Mouse (Mus musculus) intestine, embryonic 16.5 days (tissue): ENCODE measurements around the gene Fam173a. TPM values are rescaled to one million over a fixed set of nuclear protein-coding genes. Genes with fewer than 3 reads are reported as not detected.

ENCODE experiments used
- ATAC-seq: fragments of 200-750 bp; cut with Nextera tagmentation; 2 replicates; pipeline ENCODE4 v1.8.0; 2017; ENCODE audit warnings: moderate TSS enrichment, moderate library complexity
- H3K27ac ChIP-seq: fragments of 300-500 bp; sonication (generic); 2 replicates; pipeline ENCODE4 v1.5.1; 2014; ENCODE audit warnings: mild to moderate bottlenecking, low read length
- H3K27me3 ChIP-seq: fragments of 300-500 bp; sonication (generic); replicated peaks from 2 replicates; pipeline ENCODE4 v1.6.1; 2014; ENCODE audit warnings: low read length, control low read depth, mixed read lengths; ENCODE audit not compliant: control insufficient read depth, insufficient read depth
- H3K36me3 ChIP-seq: fragments of 300-500 bp; sonication (generic); 2 replicates; pipeline ENCODE4 v1.6.1; 2014; ENCODE audit warnings: low read length, control low read depth; ENCODE audit not compliant: control insufficient read depth, insufficient read depth
- H3K4me1 ChIP-seq: fragments of 300-500 bp; sonication (generic); 2 replicates; pipeline ENCODE4 v1.6.1; 2014; ENCODE audit warnings: low read length, control low read depth, mixed read lengths; ENCODE audit not compliant: control insufficient read depth, insufficient read depth
- H3K4me2 ChIP-seq: fragments of 300-500 bp; sonication (generic); 2 replicates; pipeline ENCODE4 v1.6.1; 2014; ENCODE audit warnings: low read depth, low read length, control low read depth
- H3K4me3 ChIP-seq: fragments of 300-500 bp; sonication (generic); 2 replicates; pipeline ENCODE4 v1.5.1; 2014; ENCODE audit warnings: mild to moderate bottlenecking, low read length
- H3K9ac ChIP-seq: fragments of 300-500 bp; sonication (generic); 2 replicates; pipeline ENCODE4 v1.6.1; 2014; ENCODE audit warnings: low read depth, low read length
- H3K9me3 ChIP-seq: fragments of 300-500 bp; sonication (generic); 2 replicates; pipeline ENCODE4 v1.6.1; 2016; ENCODE audit warnings: low read length, control low read depth; ENCODE audit not compliant: control insufficient read depth
- WGBS: fragments of 180-500 bp; shearing (Covaris S2); extraction: QIAGEN DNeasy Blood & Tissue Kit; methylation state at CpG from one replicate; pipeline ENCODE4 v1.1.7; 2014; 5-methylcytosine and 5-hydroxymethylcytosine counted together
- polyA plus RNA-seq: library from polyadenylated mRNA; unstranded; fragments of >200 nt; fragmentation: Nextera tagmentation; extraction: Ambion mirVana; gene quantifications from 2 replicates; pipeline ENCODE4 v1.2.1, GENCODE M21; 2015

Fam173a gene
- polyA plus RNA-seq, result 111 and 112 TPM in 2 replicates

GRCm38 (mm10) chr17:25792615-25793014, at the start of gene Fam173a:
TSS of gene Fam173a (minus strand) at chr17:25792901.
- peak within 1 kb of the TSS; percentile 90 for H3K4me2 ChIP-seq
- under 1% methylated on average over 14 of the region's 14 CpGs for WGBS
- H3K9me3 ChIP-seq, result no peaks in the 10 kb centered on the region
- peak within 1 kb of the TSS; percentile 89 for H3K9ac ChIP-seq
- H3K4me1 ChIP-seq, result peaks cover 37% of the 10 kb centered on the region
- peak within 1 kb of the TSS; percentile 99 for H3K27ac ChIP-seq
- no peaks in the 10 kb centered on the region for H3K27me3 ChIP-seq
- H3K36me3 ChIP-seq, result peaks cover 10% of the 10 kb centered on the region; the same call in 1 of the 2 replicates
- H3K4me3 ChIP-seq, result peak within 1 kb of the TSS; percentile 85
- ATAC-seq, result peak; percentile 67

DNA sequence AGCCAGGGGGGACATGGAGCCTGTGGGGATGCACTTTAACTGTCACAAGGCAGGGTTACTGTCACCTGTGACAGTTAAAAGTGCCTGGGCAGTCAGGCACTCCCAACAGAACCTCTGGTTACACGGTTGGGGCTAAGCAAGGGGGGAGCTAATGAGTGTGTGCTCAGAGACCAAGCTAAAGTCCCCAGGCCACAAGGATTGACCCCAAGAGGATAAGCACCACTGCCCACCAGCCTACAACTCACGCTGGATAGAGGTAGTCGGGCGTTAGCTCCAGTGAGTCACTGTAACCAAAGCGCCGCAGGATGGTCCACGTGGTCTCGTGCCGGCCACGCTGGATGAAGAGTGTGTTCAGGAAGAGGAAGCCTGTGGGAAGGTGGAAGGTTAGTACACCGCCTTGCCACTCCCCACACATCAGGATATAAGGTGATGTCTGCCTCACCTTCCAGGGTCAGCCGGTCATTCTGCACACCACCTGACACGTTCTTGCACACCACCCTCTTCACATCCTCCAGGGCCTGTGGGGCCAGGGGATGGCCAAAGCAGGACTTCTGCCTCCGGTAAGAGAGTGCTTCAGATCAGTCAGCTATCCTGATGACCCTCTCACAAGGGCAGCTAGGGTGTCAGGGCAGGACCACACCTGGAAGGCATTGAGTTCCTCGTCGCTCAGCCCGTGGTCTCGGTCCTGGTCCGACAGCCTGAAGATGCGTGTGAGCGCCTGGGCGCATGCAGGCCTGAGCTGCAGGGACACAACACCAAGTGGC, 48.6 kb upstream of the Fam173a start, which contains the start of gene Gm20683:
Gene Gm20683, minus strand, starts transcription at position 647 of the 764 bp plus-strand sequence.
- no peak for ATAC-seq
- Histone ChIP-seq H3K36me3 (peaks cover 19% of the 10 kb centered on the region; the same call in 1 of the 2 replicates), H3K4me2 (no peak within 1 kb of the TSS), H3K27ac (no peak within 1 kb of the TSS), H3K9me3 (no peaks in the 10 kb centered on the region), H3K4me3 (no peak within 1 kb of the TSS), H3K4me1 (peaks cover 27% of the 10 kb centered on the region), H3K9ac (no peak within 1 kb of the TSS), H3K27me3 (no peaks in the 10 kb centered on the region)
- WGBS, result 94% methylated on average over 22 of the region's 22 CpGs

DNA sequence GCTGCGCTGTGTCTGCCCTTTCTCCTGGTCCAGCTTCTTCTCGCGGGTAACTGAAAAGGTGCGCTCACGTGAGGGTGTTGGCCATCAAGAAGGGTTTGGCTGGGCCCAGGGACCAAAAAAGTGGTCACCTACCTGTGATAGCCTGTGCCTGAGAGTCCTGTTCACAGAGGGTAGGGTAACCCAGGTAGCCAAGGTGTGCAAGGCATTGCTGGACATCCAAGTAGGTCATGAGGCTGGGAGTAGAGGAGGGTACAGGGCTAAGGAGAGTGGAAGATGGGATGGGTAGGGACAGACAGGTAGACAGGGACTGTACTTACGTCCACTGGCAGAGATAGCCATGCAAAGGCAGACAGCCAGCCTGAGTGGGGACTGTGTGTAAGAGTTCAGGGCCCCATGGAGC, 47.8 kb upstream of the Fam173a start:
- Histone ChIP-seq H3K4me3 (no peak overlapping the region), H3K4me1 (peaks cover 35% of the 10 kb centered on the region), H3K36me3 (peaks cover 19% of the 10 kb centered on the region; the same call in 1 of the 2 replicates), H3K9ac (no peak overlapping the region), H3K9me3 (no peaks in the 10 kb centered on the region), H3K27ac (no peak overlapping the region), H3K27me3 (no peaks in the 10 kb centered on the region), H3K4me2 (no peak overlapping the region)
- WGBS, result 94% methylated on average over 6 of the region's 6 CpGs
- ATAC-seq, result no peak

DNA sequence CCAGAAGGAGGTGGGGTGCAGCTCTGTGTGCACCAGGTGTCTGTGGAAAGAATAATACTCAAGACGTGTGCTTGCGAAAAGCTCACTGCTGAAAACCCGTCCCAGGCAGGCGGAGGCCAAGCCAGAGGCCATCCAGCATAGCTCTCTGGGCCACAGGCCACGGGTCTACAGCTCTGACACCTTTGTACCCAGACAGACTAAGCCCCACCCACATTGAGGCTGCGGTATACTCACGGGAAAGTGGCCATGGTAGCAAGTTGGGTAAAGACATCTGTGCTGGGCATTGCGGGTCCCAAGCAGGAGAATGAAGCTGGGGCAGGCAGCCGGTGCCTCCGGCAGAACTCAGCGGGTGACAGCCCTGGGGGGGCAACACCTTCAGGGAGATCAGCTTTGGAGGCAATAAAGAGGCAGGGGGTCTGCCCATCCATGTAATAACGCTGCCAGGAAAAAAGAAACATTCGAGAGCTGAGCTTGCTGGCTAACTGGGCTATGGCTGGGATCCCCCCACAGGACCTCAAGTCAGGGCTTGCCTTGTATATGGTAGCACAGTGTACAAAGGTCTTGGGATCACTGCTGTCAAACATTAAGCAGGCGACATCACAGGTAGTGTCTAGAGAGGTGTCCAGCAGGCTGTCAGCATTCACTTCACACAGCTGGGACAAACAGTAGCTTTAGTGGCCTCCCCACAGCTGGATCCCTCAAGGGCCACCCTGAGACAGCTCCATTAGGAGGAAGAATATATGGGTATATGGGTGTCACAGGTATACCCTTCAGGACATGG, 46.9 kb upstream of the Fam173a start:
- no peaks in the 10 kb centered on the region for H3K27me3 ChIP-seq
- peak; percentile 56 for ATAC-seq
- peaks cover 40% of the 10 kb centered on the region for H3K4me1 ChIP-seq
- H3K9me3 ChIP-seq, result no peaks in the 10 kb centered on the region
- peak overlapping the region; percentile 2; the same call in 1 of the 2 replicates for H3K9ac ChIP-seq
- H3K27ac ChIP-seq, result peak overlapping the region; percentile 60
- WGBS, result 77% methylated on average over 14 of the region's 14 CpGs
- H3K4me2 ChIP-seq, result peak overlapping the region; percentile 18; the same call in 1 of the 2 replicates
- no peak overlapping the region for H3K4me3 ChIP-seq
- peaks cover 19% of the 10 kb centered on the region; the same call in 1 of the 2 replicates for H3K36me3 ChIP-seq

DNA sequence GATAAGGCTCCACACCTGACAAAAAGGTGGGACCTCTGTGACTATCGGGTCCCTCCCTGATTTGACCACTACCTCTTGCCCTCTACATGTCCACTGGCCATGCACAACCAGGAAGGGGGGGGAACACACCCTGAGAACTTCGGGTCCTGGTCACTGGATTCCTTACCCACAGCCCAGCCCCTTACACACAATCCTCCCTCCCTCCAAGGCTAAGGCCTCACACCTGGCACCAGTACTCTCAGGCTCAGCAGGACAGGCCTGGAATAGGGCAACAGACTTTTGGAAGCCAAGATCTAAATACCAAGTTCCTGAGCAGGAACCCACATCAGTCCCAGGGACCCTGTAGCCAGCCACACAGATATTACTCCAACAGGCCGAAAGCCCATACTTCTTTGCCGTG, 46.2 kb upstream of the Fam173a start:
- H3K9me3 ChIP-seq, result no peaks in the 10 kb centered on the region
- H3K27ac ChIP-seq, result peak overlapping the region; percentile 60
- peaks cover 47% of the 10 kb centered on the region for H3K4me1 ChIP-seq
- ATAC-seq, result no peak
- no peak overlapping the region for H3K4me2 ChIP-seq
- WGBS, result 84% methylated on average over 4 of the region's 4 CpGs
- peaks cover 19% of the 10 kb centered on the region; the same call in 1 of the 2 replicates for H3K36me3 ChIP-seq
- 0 out of 2 replicates have a peak overlapping the region, but pooled peaks have one; percentile 26 for H3K9ac ChIP-seq
- no peak overlapping the region for H3K4me3 ChIP-seq
- H3K27me3 ChIP-seq, result no peaks in the 10 kb centered on the region

DNA sequence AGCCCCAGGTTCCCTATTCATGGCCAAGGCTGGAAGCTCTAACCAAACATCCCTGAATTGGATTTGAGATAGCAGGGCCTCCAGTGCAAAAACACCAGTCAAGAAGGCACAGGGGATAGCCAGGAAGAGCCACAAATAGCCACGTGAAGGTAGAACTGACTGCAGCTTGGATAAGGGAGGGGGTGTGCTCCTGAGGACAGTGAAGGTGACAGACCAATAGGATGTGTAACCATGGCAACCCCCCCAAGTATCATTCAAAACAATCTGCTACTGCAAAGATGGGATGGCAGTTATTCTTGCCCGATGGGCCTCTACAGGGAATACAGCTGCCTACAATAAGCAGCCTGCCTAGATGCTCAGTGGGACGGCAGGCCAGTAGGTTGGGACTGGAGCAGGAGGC, 44.8 kb upstream of the Fam173a start:
- H3K4me2 ChIP-seq, result peak overlapping the region; percentile 87
- no peak for ATAC-seq
- peaks cover 19% of the 10 kb centered on the region; the same call in 1 of the 2 replicates for H3K36me3 ChIP-seq
- peaks cover 39% of the 10 kb centered on the region for H3K4me1 ChIP-seq
- no peak overlapping the region; the same call in 1 of the 2 replicates for H3K4me3 ChIP-seq
- H3K27ac ChIP-seq, result peak overlapping the region; percentile 3; the same call in 1 of the 2 replicates
- peak overlapping the region; percentile 72 for H3K9ac ChIP-seq
- 49% methylated on average over 3 of the region's 3 CpGs for WGBS
- H3K27me3 ChIP-seq, result no peaks in the 10 kb centered on the region
- no peaks in the 10 kb centered on the region for H3K9me3 ChIP-seq

- Histone ChIP-seq H3K36me3 (peaks cover 16% of the 10 kb centered on the region; the same call in 1 of the 2 replicates), H3K9me3 (no peaks in the 10 kb centered on the region), H3K4me1 (peaks cover 41% of the 10 kb centered on the region), H3K27me3 (no peaks in the 10 kb centered on the region), H3K4me3 (peak within 1 kb of the TSS; percentile 43), H3K9ac (peak within 1 kb of the TSS; percentile 72), H3K4me2 (peak within 1 kb of the TSS; percentile 87), H3K27ac (peak within 1 kb of the TSS; percentile 3)
- no peak for ATAC-seq
- WGBS, result 4% methylated on average over 29 of the region's 29 CpGs
These were observed 44.3 kb upstream of the Fam173a start, which contains the start of gene Rhbdl1 for GRCm38 (mm10) chr17:25837076-25837410. TSS of gene Rhbdl1 (minus strand) at chr17:25837295.

DNA sequence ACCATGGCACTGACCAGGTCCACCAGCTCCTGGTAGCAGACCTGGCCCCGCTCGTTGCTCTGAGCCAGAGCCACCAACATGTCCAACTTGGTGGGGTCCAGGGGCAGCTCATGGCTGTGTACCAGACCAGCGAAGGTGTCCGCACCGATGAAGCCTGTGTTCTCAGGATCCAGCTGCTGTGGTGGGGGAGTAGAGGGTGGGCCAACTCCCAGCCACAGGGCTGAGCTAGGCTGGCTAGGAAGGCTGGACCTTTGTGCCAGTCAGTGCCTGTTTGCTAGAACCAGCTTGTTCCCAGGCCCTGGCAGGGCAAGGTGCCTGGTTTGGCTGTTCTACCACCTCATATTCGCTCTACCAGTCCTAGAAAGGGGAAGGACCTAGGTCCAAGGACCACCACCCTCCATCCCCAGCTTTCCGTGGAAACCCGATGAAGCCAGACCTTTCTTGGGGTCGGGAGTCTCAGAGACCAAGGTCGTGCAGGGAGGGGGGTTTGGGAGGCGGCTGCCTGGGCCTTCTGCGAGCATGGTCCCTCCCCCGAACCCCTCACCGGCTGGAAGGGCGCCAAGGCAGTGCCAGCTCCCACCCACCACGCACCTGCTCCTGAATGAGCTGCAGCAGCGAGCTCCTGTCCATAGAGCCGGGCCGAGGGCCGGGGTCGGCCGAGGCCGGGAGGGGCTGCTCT, 43.8 kb upstream of the Fam173a start:
- no peak for ATAC-seq
- H3K4me3 ChIP-seq, result peak overlapping the region; percentile 43
- H3K4me2 ChIP-seq, result peak overlapping the region; percentile 87
- peaks cover 11% of the 10 kb centered on the region; the same call in 1 of the 2 replicates for H3K36me3 ChIP-seq
- H3K9ac ChIP-seq, result peak overlapping the region; percentile 72
- no peaks in the 10 kb centered on the region for H3K27me3 ChIP-seq
- no peaks in the 10 kb centered on the region for H3K9me3 ChIP-seq
- 21% methylated on average over 23 of the region's 23 CpGs for WGBS
- peak overlapping the region; percentile 3 for H3K27ac ChIP-seq
- peaks cover 47% of the 10 kb centered on the region for H3K4me1 ChIP-seq
